Mouse (Mus musculus) cerebellum, adult (tissue): Measurements from ENCODE around the gene Rbm4b.

Experiments used
- ATAC-seq: cut with Nextera tagmentation; 2 replicates; pipeline ENCODE4 v1.9.2; 2017; ENCODE audit warnings: mild to moderate bottlenecking, moderate library complexity, mixed read lengths; ENCODE audit not compliant: insufficient number of reproducible peaks, low FRiP score, low TSS enrichment

The Rbm4b gene

DNA sequence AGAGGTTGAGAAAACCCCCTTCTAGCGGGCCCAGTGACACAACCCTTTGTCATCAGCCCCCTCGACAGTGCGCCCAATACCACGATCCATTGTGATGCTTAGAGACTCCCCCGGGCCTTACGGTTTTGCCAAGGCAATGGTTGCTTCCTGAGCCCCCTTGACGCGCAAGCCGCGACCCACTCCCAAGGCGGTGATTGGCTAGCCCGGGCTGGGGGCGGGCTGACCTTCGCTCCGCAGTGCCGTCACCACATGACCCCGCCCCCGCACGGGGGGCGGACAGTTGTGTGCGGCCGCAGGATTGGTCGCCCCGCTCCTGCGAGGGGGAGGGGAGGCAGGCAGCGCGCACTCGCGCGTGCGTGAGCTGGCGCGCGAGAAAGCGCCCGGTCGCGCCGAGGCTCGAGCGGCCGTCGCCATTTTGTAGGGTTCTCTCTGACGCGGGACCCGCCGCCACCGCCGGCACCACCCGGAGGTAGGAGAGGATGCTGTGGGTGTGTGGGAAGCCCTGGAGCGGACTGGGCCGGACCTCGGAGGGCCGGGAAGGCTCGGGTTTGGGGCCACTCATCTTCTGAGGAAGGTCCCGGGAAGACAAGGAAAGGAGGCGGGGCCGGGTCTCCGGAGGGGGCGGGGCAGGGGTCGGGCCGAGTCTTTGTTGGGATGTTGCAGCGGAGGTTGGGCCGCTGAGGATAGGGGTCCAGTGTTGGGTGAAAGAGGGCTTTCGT lies at the start of gene Rbm4b:
Gene Rbm4b (plus strand): TSS at position 305 of the 719 bp plus-strand sequence.
- peak; percentile 90 for ATAC-seq

DNA sequence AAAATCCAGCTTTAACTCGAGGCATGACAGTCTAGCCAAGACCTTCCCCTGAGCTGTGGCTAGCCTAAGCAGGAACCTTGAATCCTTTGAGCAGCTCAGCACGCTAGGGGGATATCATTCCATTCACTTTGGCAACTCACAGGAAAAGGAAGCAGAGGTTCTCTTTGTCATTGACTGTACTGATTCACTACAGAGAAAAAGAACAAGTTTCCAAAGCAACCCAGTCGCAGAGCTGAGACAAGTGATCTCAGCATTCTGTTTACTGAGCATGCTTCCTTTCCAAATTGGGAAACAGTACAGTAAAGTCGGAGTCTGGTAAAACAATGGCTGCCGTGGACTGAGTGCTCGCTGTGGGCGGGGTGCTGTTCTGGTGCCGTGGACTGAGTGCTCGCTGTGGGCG lies 47.5 kb upstream of the Rbm4b start:
- no peak for ATAC-seq

DNA sequence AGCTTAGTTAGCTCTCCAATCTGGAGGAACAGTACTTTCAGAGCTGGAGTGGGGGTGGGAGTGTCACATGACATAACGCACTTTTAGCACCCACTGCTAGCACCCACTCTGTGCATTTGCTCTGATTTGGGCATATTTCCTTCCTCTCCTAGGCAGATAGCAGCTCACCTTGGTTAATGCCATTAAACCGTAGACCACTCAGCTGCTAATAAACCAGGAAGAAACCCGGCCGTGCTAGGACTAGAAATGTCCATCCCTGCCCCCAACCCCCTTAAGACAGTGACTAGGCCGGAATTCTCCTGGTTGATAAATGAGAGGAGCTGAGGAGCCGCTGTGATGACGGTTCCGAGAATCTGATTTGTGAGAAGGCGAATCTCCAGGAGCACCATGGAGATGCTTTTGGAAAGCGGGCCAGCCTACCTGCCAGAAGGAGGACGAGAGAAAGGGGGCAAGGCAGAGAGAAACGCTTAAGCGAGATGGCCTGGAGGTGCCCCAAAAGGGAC lies 45.1 kb upstream of the Rbm4b start, which contains the start of gene Sptbn2:
Gene Sptbn2 (plus strand): TSS at position 70 of the 503 bp plus-strand sequence.
- no peak for ATAC-seq

DNA sequence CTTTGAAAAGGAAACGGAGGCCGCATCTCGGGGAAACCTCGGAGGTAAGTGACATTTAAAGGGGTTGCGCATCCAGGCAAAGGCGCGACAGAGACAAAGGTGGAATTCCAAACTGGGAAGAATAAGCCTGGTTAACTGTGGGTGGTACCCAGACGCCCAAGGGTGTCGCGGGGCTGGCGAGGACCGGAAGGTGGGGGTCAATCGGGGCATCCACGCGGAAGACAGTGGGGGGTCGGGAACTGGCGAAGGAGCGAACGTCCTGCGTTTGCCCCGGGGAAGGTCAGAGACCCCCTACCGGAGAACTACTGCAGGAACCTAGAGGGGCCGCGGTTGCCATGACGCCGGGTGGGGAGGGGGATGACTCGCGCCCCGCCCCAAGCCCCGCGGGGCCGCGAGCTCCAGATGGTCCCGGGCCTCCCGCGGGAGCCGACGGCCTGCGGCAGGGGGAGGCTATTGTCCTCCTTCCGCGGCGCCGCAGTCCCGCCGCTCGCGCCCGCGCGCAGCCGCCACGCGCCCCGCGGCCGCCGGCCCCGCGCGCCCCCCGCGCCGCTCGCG lies 44.6 kb upstream of the Rbm4b start:
- ATAC-seq: peak; percentile 43; the same call in 1 of the 2 replicates

- peak; percentile 36; the same call in 1 of the 2 replicates for ATAC-seq
These were observed 44.0 kb upstream of the Rbm4b start for GRCm38 (mm10) chr19:4712156-4712780.

DNA sequence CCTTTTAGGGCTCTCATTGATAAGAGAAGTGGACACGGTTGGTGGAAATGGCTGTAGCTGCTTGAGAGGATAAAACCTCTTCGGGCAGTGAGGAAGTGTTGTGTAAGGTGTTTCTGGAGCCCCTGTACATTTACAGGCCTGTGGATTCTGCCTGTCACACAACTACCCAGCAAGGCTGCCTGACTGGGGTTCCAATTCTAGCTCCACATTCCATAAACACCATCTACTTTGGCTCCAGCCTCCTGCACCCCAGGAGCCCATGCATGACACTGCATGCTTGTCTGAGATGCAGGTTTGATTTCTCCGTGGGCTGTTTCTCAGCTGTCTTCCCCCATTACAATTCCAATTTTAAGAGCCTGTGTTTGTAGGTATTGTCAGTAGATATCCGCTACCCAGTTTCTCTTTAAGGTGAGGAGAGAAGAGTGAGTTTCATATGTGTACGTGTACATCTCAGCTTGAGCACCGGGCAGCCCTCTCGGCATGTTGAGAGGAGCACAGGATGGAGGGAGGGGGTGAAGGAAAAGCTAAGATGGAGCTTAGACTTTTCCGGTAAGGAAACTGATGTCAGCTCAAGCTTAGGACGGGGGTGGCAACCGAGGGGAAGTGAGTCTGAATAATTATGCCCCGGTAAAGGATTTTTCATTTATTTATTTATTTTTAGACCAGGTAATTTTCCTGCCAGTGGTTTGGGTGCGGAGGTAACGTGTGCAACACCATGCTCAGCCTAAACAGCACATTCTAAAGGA lies 43.3 kb upstream of the Rbm4b start:
- ATAC-seq: peak; percentile 42; the same call in 1 of the 2 replicates

DNA sequence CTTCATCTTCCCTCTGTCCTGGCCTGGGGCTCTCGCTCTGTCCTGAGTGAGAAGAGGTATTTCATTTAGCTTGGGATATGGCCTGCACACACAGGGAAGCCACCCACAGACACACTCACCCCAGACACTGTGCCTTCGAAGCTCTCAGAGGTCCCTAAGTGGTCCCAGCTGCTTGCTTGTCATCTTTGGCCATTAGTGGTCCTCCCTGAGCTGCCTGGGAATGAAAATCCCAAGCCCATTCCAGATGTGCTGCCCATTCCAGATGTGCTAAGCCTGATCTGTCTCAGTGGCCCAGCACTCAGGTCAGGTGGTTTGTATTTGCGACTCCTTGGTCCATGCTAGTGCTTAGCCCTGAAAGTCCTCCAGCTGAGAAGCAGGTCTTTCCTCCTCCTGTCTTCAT lies 42.4 kb upstream of the Rbm4b start:
- ATAC-seq: no peak

DNA sequence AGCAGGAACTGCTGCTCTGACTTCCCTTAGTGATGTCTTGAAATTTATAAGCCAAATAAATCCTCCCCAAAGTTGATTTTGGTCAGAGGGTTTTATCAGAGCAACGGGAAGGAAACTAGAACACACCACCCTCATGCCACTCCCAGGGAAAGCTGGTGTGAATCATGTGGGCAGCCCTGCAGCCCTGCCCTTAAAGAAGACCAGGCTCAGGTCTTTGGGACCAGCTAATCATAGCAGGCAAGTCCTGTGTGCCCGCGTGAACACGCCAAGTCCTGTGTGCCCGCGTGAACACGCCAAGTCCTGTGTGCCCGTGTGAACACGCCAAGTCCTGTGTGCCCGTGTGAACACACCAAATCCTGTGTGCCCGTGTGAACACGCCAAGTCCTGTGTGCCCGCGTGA lies 39.5 kb upstream of the Rbm4b start:
- ATAC-seq: no peak

- ATAC-seq: no peak
These were observed 39.0 kb upstream of the Rbm4b start for GRCm38 (mm10) chr19:4717281-4717680.

GRCm38 (mm10) chr19:4718716-4719115 lies 37.6 kb upstream of the Rbm4b start:
- no peak for ATAC-seq

DNA sequence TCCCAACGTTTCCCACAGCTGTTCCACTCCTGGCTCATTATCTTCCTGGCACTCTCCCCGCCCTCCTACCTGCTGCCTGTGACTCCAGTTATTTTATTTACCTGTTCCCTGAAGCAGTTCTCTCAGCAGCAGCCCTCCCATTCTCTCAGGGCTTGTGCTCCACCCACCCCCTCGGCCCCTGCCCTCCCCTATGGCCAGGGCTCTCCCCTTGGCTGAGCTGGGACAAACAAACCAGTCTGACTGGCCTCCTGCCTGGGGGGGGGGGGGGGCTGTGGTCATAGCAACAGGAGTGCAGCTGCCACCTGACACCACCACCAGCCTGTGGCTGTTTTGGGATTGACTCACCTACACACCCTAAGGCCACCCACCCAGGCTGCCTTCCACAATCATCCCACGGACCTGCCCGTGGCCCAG lies 36.9 kb upstream of the Rbm4b start:
- no peak for ATAC-seq

GRCm38 (mm10) chr19:4720112-4720511 lies 36.2 kb upstream of the Rbm4b start:
- ATAC-seq: no peak

- ATAC-seq: no peak
These were observed 35.5 kb upstream of the Rbm4b start for GRCm38 (mm10) chr19:4720671-4721244.

DNA sequence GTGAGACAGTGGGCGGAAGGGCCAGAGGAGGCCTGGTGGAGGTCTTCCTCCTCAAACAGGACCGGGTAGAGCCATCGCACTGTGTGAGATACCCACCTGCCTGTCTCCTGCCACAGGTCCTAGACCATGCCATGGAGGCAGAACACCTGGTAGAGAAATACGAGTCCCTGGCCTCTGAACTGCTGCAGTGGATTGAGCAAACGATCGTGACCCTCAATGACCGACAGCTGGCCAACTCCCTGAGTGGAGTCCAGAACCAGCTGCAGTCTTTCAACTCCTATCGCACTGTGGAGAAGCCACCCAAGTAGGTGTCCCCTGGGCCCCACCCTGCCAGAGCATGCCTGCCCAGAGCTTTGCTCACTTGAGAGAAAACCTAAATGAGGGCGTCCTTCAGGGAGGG lies 27.1 kb upstream of the Rbm4b start:
- ATAC-seq: no peak

DNA sequence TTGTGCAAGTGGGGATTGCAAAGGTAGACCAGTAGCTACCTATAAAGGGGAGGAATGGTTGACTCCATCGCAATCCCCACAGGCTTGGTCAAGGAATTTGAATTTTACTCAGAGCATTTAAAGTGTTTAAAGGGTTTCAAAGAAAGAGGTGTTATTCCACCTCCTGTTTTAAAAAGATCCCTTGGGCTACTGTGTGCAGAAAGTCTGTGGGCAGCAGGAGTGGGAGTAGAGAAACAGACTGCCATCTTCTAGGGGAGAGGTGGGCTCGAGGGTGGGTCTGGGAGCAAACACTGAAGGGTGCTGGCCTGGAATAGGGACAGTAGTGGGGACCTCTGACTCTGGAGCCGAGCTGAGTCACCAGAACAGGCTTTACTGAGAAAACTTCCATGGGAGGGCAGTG lies 23.2 kb upstream of the Rbm4b start:
- no peak for ATAC-seq

GRCm38 (mm10) chr19:4737866-4738265 lies 18.4 kb upstream of the Rbm4b start:
- ATAC-seq: no peak

- no peak for ATAC-seq
These were observed 17.2 kb upstream of the Rbm4b start for GRCm38 (mm10) chr19:4739053-4739452.

GRCm38 (mm10) chr19:4739762-4740161 lies 16.5 kb upstream of the Rbm4b start:
- no peak for ATAC-seq

DNA sequence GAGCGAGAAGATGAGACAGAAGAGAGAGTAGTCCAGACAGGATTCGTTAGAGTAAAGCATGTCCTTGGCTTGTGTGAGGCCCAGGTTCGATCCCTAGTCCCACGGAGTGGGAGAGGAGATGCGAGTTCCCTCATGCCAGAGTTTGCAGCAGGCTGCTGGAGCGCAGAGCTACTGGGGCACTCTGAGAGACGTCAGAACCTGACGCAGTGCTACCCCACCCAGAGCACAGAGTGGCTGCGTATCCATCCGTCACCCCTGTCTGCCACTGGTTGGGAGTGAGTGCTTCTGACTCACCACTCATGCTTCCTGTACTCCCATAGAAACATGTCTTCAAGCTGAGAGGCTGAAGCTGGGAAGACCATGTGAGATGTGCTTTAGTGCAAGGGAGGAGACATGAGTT lies 14.8 kb upstream of the Rbm4b start:
- ATAC-seq: no peak

DNA sequence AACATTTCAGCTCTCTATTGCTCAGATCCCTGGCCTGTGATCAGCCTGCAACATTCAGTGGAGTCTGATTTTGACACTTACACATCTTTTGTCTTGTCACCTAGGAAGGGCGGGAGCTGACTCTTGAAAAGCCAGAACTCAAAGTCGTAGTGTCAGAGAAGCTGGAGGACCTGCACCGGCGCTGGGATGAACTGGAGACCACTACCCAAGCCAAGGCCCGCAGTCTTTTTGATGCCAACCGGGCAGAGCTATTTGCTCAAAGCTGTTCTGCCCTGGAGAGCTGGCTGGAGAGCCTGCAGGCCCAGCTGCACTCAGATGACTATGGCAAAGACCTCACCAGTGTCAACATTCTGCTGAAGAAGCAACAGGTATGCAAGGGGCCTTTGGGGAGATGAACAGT lies 14.1 kb upstream of the Rbm4b start:
- ATAC-seq: no peak
